18 mouse cellular contexts compared by ENCODE assay signal in the genomic region with DNA sequence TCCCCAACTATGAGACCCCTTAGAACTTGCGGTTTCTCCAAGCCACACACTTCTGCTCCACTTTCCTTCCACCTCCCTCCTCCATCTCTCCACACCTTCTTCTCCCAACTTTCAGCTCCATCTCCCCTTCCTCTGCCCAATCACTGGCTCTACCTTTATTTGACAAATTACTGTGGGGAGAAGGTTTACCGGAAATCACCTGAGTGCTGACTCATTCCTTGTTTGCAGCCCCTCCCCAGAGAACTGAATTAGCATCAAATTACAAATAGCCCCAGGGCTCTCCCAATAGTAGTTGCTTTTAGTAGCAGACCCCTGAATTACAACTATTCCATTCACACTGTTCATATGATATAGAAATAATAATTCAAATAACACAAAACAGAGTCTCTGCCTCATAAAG.
"Had no signal": no experiment of that assay in that cellular context is flagged by ENCODE, and none has a peak within 500 bp of the region (broad histone marks: within the 10 kb centered on the region; RNA-seq: fewer than 3 reads in every experiment).

No protein-coding gene starts in this region.

- H3K27me3 ChIP-seq: lung, embryonic 15.5 days; megakaryocyte, embryonic 14.5 days; midbrain, embryonic 13.5 days; midbrain, embryonic 15.5 days; neural tube, embryonic 12.5 days; stomach, embryonic 15.5 days had no signal

- H3K36me3 ChIP-seq: lung, embryonic 15.5 days; midbrain, embryonic 13.5 days; midbrain, embryonic 15.5 days; neural tube, embryonic 12.5 days; stomach, embryonic 15.5 days had no signal

- H3K4me1 ChIP-seq: lung, embryonic 15.5 days; megakaryocyte, embryonic 14.5 days; midbrain, embryonic 13.5 days; midbrain, embryonic 15.5 days; neural tube, embryonic 12.5 days; stomach, embryonic 15.5 days had no signal

- ATAC-seq: liver, postnatal 0 days; lung, postnatal 0 days; midbrain, embryonic 13.5 days; midbrain, embryonic 15.5 days had no signal

- DNase-seq: liver, postnatal 0 days; lung, adult 2 months; lung, postnatal 14 days; lung, postnatal 36 days; right cerebral cortex, adult 18-20 months; thymus, adult 2 months; thymus, postnatal 25 days; thymus, postnatal 4 days had no signal

- H3K9ac ChIP-seq: liver, postnatal 0 days; lung, embryonic 15.5 days; midbrain, embryonic 13.5 days; midbrain, embryonic 15.5 days; neural tube, embryonic 12.5 days; stomach, embryonic 15.5 days had no signal

- H3K27ac ChIP-seq: lung, embryonic 15.5 days; macrophage; midbrain, embryonic 13.5 days; midbrain, embryonic 15.5 days; neural tube, embryonic 12.5 days; stomach, embryonic 15.5 days; stomach, postnatal 0 days had no signal

- H3K4me2 ChIP-seq: lung, embryonic 15.5 days; midbrain, embryonic 11.5 days; midbrain, embryonic 13.5 days; midbrain, embryonic 15.5 days; neural tube, embryonic 12.5 days; stomach, embryonic 15.5 days had no signal

- H3K4me3 ChIP-seq: lung, embryonic 15.5 days; megakaryocyte, embryonic 14.5 days; midbrain, embryonic 13.5 days; midbrain, embryonic 15.5 days; neural tube, embryonic 12.5 days; stomach, embryonic 15.5 days had no signal

- H3K9me3 ChIP-seq: lung, embryonic 15.5 days; megakaryocyte, embryonic 14.5 days; midbrain, embryonic 13.5 days; midbrain, embryonic 15.5 days; neural tube, embryonic 12.5 days; stomach, embryonic 15.5 days had no signal
